Mouse (Mus musculus) neural tube, embryonic 15.5 days (tissue): ENCODE measurements around the gene Cfap58. TPM values are rescaled to one million over a fixed set of nuclear protein-coding genes. Genes with fewer than 3 reads are reported as not detected.

Experiments
- ATAC-seq: fragments of 200-750 bp; cut with Nextera tagmentation; 2 replicates; pipeline ENCODE4 v1.8.0; 2017; ENCODE audit warnings: mild to moderate bottlenecking, moderate TSS enrichment, moderate library complexity; ENCODE audit not compliant: low FRiP score
- H3K27ac ChIP-seq: fragments of 300-500 bp; sonication (generic); replicated peaks from 2 replicates; pipeline ENCODE4 v1.5.1; 2015; ENCODE audit warnings: mild to moderate bottlenecking, inconsistent platforms
- H3K27me3 ChIP-seq: fragments of 300-500 bp; sonication (generic); replicated peaks from 2 replicates; pipeline ENCODE4 v1.6.1; 2015; ENCODE audit warnings: inconsistent platforms
- H3K36me3 ChIP-seq: fragments of 300-500 bp; sonication (generic); 2 replicates; pipeline ENCODE4 v1.6.1; 2015; ENCODE audit warnings: inconsistent platforms
- H3K4me1 ChIP-seq: fragments of 300-500 bp; sonication (generic); 2 replicates; pipeline ENCODE4 v1.6.1; 2015; ENCODE audit warnings: inconsistent platforms
- H3K4me2 ChIP-seq: fragments of 300-500 bp; sonication (generic); 2 replicates; pipeline ENCODE4 v1.6.1; 2015; ENCODE audit warnings: inconsistent platforms, mild to moderate bottlenecking, moderate library complexity
- H3K4me3 ChIP-seq: fragments of 300-500 bp; sonication (generic); replicated peaks from 2 replicates; pipeline ENCODE4 v1.5.1; 2015; ENCODE audit warnings: mild to moderate bottlenecking, inconsistent platforms
- H3K9ac ChIP-seq: fragments of 300-500 bp; sonication (generic); replicated peaks from 2 replicates; pipeline ENCODE4 v1.6.1; 2015; ENCODE audit warnings: mild to moderate bottlenecking, inconsistent platforms
- H3K9me3 ChIP-seq: fragments of 300-500 bp; sonication (generic); replicated peaks from 2 replicates; pipeline ENCODE4 v1.6.1; 2016; ENCODE audit warnings: inconsistent platforms
- WGBS: fragments of 180-500 bp; shearing (Covaris S2); methylation state at CpG from one replicate; pipeline ENCODE4 v1.1.7; 2015; ENCODE audit warnings: mixed read lengths; 5-methylcytosine and 5-hydroxymethylcytosine counted together
- polyA plus RNA-seq: library from polyadenylated mRNA; unstranded; fragments of >200 nt; fragmentation: Nextera tagmentation; extraction: Ambion mirVana; gene quantifications from 2 replicates; pipeline ENCODE4 v1.2.1, GENCODE M21; 2015

Gene Cfap58
- polyA plus RNA-seq, 1 experiment from 2014 or later = 0.59 TPM

DNA sequence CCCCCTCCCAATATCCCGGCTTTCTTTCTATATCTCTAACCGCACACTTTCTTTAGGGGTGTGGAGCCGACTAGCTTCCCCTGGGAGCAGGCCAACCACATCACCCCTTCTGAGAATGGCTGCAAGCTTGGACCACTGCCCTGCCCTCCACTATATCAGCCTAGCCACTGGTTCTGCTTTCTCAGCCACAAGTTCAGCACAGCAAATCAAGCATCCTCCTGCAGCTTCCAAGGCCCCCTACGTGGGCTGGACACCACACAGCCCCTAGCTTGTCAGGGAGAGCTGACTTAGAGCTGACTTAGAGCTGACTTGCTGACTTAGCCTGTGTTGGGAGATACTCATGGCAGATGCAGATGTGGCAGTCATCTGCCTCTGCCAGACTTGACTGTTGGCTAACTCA, 32.4 kb upstream of the Cfap58 start:
- peaks cover 41% of the 10 kb centered on the region for H3K4me1 ChIP-seq
- ATAC-seq = no peak
- H3K36me3 ChIP-seq = no peaks in the 10 kb centered on the region
- no peak overlapping the region for H3K4me2 ChIP-seq
- 86% methylated on average over 4 of the region's 4 CpGs for WGBS
- H3K9ac ChIP-seq = no peak overlapping the region
- H3K27ac ChIP-seq = no peak overlapping the region
- no peaks in the 10 kb centered on the region for H3K27me3 ChIP-seq
- H3K4me3 ChIP-seq = no peak overlapping the region
- H3K9me3 ChIP-seq = no peaks in the 10 kb centered on the region

DNA sequence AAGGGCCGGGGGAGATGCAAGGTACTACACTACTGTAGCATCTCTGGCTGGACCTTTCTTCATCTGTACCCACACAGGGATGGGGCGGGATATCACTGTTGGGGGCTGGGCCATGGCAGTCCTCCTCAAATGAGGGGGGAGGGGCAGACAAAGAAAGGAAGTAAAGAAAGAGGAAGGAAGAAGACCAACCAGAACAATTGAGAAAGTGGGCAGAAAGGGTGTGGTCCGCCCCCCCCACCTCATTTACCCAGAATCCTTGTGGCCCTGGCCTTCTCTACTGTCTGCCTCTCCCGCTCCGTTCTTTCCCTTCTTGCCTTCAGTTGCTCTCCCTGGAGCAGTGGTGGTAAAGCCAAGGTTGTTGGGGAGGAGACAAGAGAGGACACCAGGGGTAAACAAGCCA, 31.9 kb upstream of the Cfap58 start:
- H3K27me3 ChIP-seq = no peaks in the 10 kb centered on the region
- 89% methylated on average over 5 of the region's 5 CpGs for WGBS
- H3K27ac ChIP-seq = no peak overlapping the region
- H3K36me3 ChIP-seq = no peaks in the 10 kb centered on the region
- H3K4me2 ChIP-seq = no peak overlapping the region
- no peaks in the 10 kb centered on the region for H3K9me3 ChIP-seq
- peaks cover 46% of the 10 kb centered on the region for H3K4me1 ChIP-seq
- no peak overlapping the region for H3K9ac ChIP-seq
- H3K4me3 ChIP-seq = no peak overlapping the region
- ATAC-seq = no peak

DNA sequence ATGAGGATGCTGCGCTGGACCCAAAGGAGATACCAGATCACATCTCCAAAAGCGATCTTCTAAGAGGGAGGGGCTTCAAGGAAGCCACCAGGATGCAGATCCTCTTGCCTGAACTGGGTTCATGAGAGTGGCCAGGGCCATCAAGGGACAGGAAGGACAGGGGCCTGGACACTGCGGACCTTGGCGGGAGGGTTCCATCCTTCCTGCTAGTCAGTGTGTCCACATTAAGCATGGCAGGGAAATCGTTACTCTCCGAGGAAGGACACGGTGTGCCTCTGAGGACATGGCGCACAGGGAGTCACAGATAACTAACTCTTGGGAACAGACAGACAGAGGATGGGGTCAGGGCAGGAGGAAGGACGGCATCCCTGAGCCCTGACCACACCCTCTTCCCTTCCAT, 29.9 kb upstream of the Cfap58 start:
- H3K27ac ChIP-seq = no peak overlapping the region
- H3K4me2 ChIP-seq = no peak overlapping the region
- ATAC-seq = no peak
- H3K4me1 ChIP-seq = peaks cover 37% of the 10 kb centered on the region
- H3K4me3 ChIP-seq = no peak overlapping the region
- no peaks in the 10 kb centered on the region for H3K36me3 ChIP-seq
- no peak overlapping the region for H3K9ac ChIP-seq
- H3K9me3 ChIP-seq = no peaks in the 10 kb centered on the region
- 93% methylated on average over 9 of the region's 9 CpGs for WGBS
- no peaks in the 10 kb centered on the region for H3K27me3 ChIP-seq

DNA sequence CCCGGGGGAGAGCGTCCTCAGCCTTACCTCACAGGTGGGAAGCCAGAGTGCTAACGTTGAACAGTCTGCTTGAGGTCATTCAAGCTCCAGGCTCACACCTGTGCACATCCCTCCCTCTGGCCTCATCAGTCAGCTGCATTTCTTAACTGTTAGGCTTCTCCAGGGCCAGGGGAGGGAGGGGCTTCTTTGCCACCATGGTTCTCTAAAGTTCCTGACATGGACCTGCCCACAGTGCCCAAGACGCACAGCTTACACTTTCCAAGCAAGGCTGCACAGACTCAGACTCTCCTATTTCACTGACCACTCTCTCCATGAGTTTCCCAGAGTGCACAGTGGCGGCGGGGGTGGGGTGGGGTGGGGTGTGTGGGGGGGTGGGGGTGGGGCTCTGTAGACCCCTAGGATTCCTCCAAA, 28.5 kb upstream of the Cfap58 start:
- Histone ChIP-seq H3K4me1 (peaks cover 31% of the 10 kb centered on the region), H3K36me3 (no peaks in the 10 kb centered on the region), H3K9me3 (no peaks in the 10 kb centered on the region), H3K4me3 (no peak overlapping the region), H3K27ac (peak overlapping the region; percentile 82), H3K9ac (no peak overlapping the region), H3K27me3 (no peaks in the 10 kb centered on the region), H3K4me2 (peak overlapping the region; percentile 54)
- ATAC-seq = peak; percentile 36; the same call in 1 of the 2 replicates
- 28% methylated on average over 6 of the region's 6 CpGs for WGBS

DNA sequence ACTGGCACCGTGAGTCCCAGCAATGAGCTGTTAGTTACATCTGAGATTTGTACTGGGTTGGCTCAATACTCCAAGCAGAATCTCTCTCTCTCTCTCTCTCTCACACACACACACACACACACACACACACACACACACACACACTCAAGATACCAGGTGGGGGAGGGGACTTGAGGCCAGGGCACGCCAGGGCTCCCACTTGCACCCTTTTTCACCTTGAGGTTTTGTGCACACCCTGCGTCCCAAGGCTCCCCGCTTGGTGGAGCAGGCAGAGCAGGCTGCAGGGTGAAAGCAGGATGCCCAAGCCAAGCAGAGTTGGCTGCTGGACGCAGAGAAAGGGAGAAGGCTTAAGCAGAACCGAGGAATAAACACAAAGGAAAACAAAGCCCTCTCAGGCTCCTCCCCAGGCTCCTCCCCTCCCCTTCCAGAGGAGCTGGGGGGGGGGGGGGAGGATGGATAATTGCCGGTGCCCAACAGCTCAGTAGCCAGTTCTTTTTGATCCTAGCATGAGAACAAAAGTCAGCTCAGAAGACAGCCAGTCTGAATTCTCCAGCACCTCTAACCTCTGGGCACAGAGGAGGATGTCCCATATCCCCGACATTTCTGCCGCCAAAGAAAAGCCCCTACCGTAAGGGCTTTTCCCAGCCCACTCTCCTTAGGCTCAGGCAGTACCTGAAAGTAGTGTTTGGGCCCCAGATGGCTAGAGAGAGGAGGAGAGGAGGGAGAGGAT, 27.9 kb upstream of the Cfap58 start:
- Histone ChIP-seq H3K4me3 (peak overlapping the region; percentile 27), H3K9ac (peak overlapping the region; percentile 42), H3K27me3 (no peaks in the 10 kb centered on the region), H3K4me2 (peak overlapping the region; percentile 54), H3K27ac (peak overlapping the region; percentile 82), H3K36me3 (no peaks in the 10 kb centered on the region), H3K4me1 (peaks cover 31% of the 10 kb centered on the region), H3K9me3 (no peaks in the 10 kb centered on the region)
- ATAC-seq = peak; percentile 87
- 3% methylated on average over 10 of the region's 10 CpGs for WGBS

DNA sequence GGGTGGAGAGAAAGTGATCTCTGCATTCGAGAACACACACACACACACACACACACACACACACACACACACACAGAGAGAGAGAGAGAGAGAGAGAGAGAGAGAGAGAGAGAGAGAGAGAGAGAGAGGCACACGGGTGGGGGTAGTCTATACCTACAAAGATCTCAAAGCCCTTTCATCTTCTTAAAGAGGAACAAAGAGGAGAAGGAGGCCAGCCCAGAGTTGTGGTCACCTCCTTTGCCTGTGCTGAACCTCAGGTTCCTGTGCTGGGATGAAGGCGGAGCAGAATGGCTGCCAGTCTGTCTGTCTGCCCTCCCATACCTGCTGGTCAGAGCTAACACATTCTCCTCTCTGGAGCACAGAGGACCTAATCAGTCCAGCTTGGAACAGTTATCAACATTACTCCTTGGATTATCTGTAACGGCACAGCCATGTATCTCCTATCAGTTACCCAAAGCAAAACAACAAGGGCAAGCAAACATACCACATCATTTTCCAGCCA, 27.3 kb upstream of the Cfap58 start:
- peak overlapping the region; percentile 42; the same call in 1 of the 2 replicates for H3K9ac ChIP-seq
- no peaks in the 10 kb centered on the region for H3K36me3 ChIP-seq
- 64% methylated on average over 3 of the region's 4 CpGs for WGBS
- H3K27ac ChIP-seq = peak overlapping the region; percentile 82
- H3K4me2 ChIP-seq = peak overlapping the region; percentile 54
- no peak for ATAC-seq
- H3K4me1 ChIP-seq = peaks cover 26% of the 10 kb centered on the region
- peak overlapping the region; percentile 27 for H3K4me3 ChIP-seq
- H3K9me3 ChIP-seq = no peaks in the 10 kb centered on the region
- no peaks in the 10 kb centered on the region for H3K27me3 ChIP-seq

DNA sequence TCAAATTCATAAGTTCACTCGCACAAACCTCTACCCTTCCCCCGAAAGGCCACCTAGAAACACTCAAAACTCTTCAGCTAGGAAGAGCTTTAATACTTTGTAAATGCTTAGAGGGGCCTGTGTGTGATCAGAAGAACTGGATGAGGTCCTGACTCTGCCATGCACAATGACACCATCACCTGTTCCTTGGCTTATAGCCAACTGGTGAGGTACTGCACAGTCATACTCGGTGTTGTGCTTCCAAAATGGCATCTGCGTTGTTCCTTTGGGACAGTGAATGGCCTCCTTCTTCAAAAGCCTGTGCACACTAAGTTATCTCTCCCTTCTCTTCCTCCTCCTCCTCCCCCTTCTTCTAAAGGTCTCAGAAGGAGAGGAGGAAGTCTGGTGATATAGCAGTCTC, 26.7 kb upstream of the Cfap58 start:
- no peak for ATAC-seq
- no peak overlapping the region for H3K4me3 ChIP-seq
- H3K36me3 ChIP-seq = no peaks in the 10 kb centered on the region
- no peak overlapping the region for H3K9ac ChIP-seq
- no peak overlapping the region for H3K4me2 ChIP-seq
- 90% methylated on average over 4 of the region's 4 CpGs for WGBS
- no peaks in the 10 kb centered on the region for H3K9me3 ChIP-seq
- H3K4me1 ChIP-seq = peaks cover 21% of the 10 kb centered on the region
- no peaks in the 10 kb centered on the region for H3K27me3 ChIP-seq
- 0 out of 2 replicates have a peak overlapping the region, but pooled peaks have one; percentile 82 for H3K27ac ChIP-seq

DNA sequence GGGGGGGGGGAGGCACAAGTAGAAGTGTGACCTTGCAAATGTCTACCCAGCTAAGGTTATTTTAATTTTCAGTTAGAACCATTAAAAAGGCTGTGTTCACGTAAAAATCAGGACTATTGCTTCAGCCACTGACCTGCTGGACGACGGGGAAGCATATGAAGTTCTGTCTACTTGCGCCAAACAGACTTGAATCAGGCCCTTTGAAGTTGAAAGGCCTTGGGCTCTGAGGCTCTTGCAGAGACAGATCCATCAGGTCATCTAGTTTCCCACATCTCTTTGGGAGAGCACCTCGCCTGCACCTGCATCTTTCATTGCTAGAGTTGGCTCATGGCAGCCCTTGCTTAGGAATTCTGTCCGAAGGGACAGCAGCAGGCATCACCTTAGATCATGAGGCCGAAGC, 24.1 kb upstream of the Cfap58 start:
- no peak overlapping the region for H3K4me2 ChIP-seq
- no peaks in the 10 kb centered on the region for H3K36me3 ChIP-seq
- H3K9ac ChIP-seq = no peak overlapping the region
- no peak overlapping the region for H3K27ac ChIP-seq
- WGBS = 72% methylated on average over 7 of the region's 7 CpGs
- H3K4me1 ChIP-seq = peaks cover 32% of the 10 kb centered on the region
- H3K27me3 ChIP-seq = no peaks in the 10 kb centered on the region
- H3K4me3 ChIP-seq = no peak overlapping the region
- no peak for ATAC-seq
- no peaks in the 10 kb centered on the region for H3K9me3 ChIP-seq

DNA sequence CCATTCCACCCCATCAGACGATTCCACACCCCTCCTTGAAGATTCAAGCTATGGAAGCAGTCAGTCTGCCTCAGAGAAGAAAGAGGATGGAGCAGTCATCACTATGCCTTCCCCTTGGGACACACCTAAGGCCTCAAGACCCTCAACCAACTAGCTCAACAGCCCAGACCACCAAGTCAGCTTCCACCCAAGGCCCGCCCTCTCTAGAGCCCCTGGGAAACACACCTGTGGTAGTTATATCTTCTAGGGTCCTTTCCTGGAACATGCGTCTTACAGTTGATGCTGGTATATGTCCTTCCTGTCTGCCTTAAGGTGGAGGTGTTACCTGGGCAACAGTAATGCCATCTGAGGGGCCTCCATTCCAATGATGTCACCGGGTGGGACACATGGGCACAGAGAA, 23.3 kb upstream of the Cfap58 start:
- no peak for ATAC-seq
- Histone ChIP-seq H3K4me1 (peaks cover 28% of the 10 kb centered on the region), H3K27me3 (no peaks in the 10 kb centered on the region), H3K27ac (no peak overlapping the region), H3K9ac (no peak overlapping the region), H3K36me3 (no peaks in the 10 kb centered on the region), H3K4me3 (no peak overlapping the region), H3K4me2 (no peak overlapping the region), H3K9me3 (no peaks in the 10 kb centered on the region)
- WGBS = 94% methylated on average over 4 of the region's 4 CpGs

DNA sequence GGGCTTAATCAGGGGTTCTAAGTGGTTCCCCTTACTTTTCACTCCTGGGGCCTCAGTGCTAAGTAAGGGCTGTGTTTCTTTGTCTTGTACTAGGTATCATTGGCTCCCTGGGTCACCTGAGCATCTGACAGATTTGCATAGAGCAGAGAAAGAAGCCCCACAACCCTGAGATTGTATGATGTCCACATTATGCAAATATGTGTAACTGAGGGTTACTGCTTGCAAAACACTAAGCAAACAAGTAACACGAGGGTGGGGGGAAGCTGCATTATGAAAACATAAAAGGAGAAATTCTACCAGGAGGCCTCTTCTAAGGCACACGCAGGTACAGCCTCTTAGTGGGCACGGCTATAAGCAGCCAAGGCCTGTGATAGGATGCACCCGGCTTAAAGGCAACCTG, 22.2 kb upstream of the Cfap58 start:
- 78% methylated on average over 4 of the region's 4 CpGs for WGBS
- Histone ChIP-seq H3K4me2 (no peak overlapping the region), H3K9me3 (no peaks in the 10 kb centered on the region), H3K4me3 (no peak overlapping the region), H3K27me3 (no peaks in the 10 kb centered on the region), H3K4me1 (peaks cover 24% of the 10 kb centered on the region), H3K27ac (no peak overlapping the region), H3K36me3 (no peaks in the 10 kb centered on the region), H3K9ac (no peak overlapping the region)
- ATAC-seq = no peak

DNA sequence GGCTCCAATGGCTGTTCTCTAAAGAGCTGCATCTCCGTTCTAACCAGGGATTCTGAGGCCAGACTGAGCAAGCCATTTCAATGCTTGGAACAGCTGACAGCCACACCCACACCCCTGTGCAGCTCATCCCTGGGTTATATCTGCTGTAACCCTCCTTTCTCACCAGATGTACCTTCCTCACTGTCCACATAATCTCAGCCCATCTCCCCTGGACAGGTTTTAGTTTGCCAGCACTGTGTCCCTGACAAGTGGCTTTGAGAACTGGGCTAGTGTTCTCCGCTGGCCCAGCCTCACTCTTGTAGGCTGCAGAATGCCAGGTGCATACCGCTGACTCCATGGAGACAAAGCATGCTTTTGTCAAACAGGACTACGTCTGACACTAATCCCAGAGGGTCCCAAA, 20.1 kb upstream of the Cfap58 start:
- H3K9ac ChIP-seq = 0 out of 2 replicates have a peak overlapping the region, but pooled peaks have one; percentile 75
- H3K9me3 ChIP-seq = no peaks in the 10 kb centered on the region
- peak overlapping the region; percentile 94 for H3K4me2 ChIP-seq
- peaks cover 22% of the 10 kb centered on the region for H3K4me1 ChIP-seq
- no peak for ATAC-seq
- peak overlapping the region; percentile 76; the same call in 1 of the 2 replicates for H3K4me3 ChIP-seq
- no peaks in the 10 kb centered on the region for H3K36me3 ChIP-seq
- no peak overlapping the region for H3K27ac ChIP-seq
- 9% methylated on average over 4 of the region's 4 CpGs for WGBS
- no peaks in the 10 kb centered on the region for H3K27me3 ChIP-seq

DNA sequence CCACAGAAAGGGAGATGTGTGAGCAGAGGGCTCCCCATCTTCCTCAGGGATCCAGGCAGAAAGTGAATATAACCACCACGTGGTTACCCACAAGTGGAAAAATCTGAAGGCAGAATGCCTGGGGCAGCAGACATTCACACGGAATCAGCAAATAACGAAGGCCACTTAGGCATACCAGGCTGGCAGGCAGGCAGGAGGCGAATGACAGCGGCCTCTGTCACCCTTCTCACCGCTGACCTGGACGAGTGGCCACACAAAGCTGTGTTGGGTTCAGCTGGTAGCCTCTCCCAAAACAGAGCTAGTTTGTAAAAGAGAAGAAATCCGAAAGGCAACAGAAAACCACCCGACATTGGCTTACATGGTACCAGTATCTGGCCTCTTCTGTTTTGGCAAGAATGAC, 19.5 kb upstream of the Cfap58 start:
- Histone ChIP-seq H3K4me1 (peaks cover 22% of the 10 kb centered on the region), H3K4me2 (peak overlapping the region; percentile 94), H3K27me3 (no peaks in the 10 kb centered on the region), H3K9ac (peak overlapping the region; percentile 75), H3K36me3 (no peaks in the 10 kb centered on the region), H3K9me3 (no peaks in the 10 kb centered on the region), H3K4me3 (peak overlapping the region; percentile 76), H3K27ac (0 out of 2 replicates have a peak overlapping the region, but pooled peaks have one; percentile 88)
- no peak for ATAC-seq
- WGBS = 16% methylated on average over 9 of the region's 9 CpGs
